Mouse (Mus musculus) thymus, postnatal 0 days (tissue): ENCODE data around the gene Lamtor5. TPM values are rescaled to one million over a fixed set of nuclear protein-coding genes. Genes with fewer than 3 reads are reported as not detected.

Experiments used
- DNase-seq: peaks from one replicate; pipeline ENCODE4 v3.0.0-alpha.2; 2015; ENCODE audit warnings: low spot score
- polyA plus RNA-seq: library from polyadenylated mRNA; unstranded; fragments of >200 nt; fragmentation: Nextera tagmentation; extraction: Ambion mirVana; gene quantifications from 2 replicates; pipeline ENCODE4 v1.2.1, GENCODE M21; 2015

The Lamtor5 gene
- 250 and 260 TPM in 2 replicates for polyA plus RNA-seq

DNA sequence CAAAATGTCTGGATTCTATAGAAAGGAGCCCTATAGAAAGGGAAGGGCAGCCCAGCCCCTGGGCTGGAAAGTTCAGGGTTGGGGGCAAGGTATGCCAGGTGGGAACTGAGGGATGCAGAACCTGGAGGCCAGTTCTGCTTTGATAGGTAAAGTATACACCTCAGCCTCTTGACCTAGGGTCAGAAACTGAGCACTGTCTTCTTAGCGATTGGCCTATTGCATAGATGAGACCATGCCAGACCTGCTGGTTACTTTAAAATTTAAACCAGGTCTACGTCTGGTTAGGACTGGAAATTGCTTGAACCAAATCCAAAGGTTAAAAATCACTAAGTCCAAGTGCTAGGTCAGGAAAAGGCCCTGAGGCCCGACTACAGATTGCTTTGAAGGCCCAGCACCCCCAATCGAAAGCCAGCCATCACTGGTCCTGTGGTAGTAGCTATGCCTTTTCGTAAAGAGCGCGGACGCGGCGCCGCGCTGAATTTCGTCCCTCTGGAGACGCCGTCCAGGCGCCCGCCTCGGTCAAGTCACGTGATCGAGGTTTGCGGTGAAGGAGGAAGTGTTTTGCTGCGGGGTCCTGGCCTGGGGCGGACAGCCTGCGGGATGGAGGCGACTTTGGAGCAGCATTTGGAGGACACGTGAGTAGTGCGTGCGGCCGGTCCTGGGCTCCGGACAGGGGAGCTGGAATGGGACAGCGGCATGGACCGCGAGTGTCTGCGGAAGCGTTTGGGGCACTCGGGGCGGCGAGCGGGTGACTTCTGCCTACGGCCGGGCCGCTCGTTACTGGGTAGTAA lies at the start of gene Lamtor5:
Gene Lamtor5, plus strand, starts transcription at position 380 of the 791 bp plus-strand sequence.
- DNase-seq: peak; percentile 88

DNA sequence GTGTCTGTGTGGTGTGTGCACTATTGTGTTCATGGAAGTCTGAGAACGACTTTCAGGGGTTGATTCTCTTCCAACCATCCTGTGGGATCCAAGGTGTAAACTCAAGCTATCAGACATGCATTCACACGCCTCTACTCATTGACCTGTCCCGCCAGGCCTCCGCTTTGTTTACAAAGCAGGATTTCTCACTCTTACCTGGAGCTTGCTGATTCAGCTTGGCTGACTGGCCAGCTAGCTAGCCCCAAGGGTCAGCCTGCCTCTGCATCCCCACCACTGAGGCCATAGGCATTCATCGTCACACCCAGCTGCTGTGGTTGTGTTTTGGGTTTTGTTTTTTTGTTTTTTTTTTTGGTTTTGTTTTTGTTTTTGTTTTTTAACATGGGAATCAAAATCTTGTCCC lies 49.4 kb upstream of the Lamtor5 start:
- no peak for DNase-seq

DNA sequence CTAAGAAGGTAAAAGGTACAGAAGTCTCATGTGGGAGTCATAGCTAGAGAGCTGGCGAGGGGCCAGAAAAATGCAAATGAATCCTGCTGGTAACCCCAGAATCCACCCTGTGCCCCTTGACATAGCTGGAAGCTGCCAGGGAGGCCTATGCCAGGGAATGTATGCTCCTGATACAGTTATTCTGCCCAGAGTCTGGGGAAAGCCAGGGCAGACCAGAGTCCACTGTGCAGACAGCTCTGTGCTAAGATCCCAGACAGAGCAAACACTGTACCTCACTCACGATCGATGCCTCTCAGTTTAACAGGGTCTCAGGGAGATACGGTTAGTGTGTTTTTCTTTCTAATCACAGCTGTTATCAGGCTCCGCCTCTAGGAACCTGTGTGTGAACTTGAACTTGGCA lies 48.8 kb upstream of the Lamtor5 start:
- no peak for DNase-seq

DNA sequence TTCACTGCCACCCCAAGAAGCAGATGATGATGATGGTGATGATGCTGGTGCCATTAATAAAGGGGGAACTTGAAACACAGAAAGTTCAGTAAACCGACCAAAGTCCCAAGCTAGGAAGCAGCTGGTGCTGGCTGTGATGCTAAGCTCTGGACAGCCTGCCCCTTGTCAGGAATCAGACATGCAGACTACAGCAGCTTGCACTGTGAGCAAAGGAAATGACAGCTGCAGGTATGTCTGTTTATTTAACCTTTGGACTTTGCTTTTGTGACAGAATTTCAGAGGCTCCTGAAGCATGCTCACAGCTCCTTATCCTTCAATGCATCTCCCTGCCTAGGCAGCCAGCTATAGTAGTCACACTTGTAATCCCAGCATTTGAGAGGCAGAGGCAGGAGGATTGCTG lies 48.1 kb upstream of the Lamtor5 start, which contains the start of gene A630076J17Rik:
Gene A630076J17Rik, plus strand, starts transcription at position 88 of the 400 bp plus-strand sequence.
- no peak for DNase-seq

DNA sequence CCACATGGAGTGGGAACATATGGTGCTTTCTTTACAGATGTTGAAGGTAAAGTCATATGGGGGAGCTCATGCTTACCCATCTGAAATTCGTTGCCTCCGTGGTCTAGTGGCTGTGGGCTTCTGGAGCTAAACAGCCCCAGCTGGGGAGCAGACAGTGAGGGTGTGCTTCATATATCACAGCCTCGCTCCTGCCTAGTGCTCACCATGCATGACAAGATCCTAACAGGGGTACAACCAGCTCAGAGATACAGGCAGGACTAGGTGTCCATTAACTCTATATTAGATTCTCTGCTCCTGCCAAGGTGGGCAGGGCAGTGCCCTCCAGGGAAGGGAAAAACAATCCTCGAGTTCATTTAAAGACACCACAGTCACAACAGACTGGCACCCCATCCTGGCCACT lies 47.5 kb upstream of the Lamtor5 start:
- DNase-seq: no peak

GRCm38 (mm10) chr3:107233351-107233813 lies 45.3 kb upstream of the Lamtor5 start:
- peak; percentile 91 for DNase-seq

GRCm38 (mm10) chr3:107233945-107234344 lies 44.7 kb upstream of the Lamtor5 start:
- DNase-seq: no peak

DNA sequence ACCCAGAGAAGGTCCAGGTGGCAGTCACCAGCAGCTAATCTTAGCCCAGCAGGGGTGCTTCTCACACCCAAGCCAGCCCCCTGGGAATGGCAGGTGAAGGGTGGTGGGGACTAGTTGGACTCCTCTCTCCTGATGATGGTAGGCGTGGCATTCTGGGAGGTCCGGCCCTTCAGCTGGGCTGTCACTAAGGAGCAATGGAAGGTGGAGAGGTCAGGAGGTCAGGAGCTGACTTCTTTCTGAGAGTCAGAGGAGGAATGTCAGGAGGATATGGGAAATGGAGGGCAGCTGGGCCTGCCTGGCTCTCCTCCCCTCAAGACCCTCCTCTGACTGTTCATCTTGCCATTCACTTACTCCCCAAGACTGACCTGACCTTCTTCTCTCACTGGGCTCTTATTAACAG lies 40.6 kb upstream of the Lamtor5 start:
- no peak for DNase-seq

DNA sequence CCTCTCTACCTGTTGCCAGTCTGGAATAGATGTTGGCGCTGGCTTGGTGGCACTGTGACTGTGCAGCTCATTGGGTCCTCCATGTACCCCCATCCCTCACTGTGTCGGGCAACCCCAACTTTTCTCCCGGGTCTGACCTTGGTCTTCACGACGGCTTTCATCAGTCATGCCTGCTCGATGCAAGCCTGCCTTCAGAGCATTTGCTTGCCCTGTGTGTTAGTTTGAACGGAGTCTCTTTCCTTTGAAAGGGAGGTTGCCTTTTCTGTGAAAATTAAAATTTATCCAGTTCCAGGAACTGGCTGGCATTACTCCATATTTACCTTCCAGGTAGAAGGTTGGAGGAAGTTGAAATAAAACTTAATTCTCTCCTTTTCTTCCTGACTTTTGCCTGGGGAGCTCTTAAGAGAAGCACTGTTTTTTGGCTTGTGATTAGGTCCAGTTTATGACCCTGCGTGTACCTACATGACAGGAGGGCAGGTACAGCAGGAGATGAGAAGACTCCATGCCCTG lies 40.1 kb upstream of the Lamtor5 start:
- DNase-seq: no peak

DNA sequence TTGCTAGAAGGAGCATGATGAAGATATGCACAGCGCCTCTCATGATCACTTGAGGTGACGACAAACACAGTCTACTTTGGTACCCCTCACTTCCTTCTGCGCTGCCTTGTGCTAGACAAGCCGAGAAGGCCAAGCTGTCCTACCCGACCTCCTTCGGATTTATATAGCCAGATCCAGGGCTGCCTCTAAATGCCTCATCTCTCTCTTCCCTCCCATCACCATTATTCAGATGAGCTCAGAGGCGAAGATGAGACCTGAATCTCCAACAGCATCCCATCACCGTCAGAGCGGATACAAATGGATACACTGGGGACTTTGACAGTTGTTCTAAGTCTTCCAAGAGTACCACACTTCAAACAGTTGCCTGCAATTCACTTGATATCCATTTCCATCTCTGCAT lies 39.1 kb upstream of the Lamtor5 start, which contains the start of gene Prok1:
Gene Prok1, minus strand, starts transcription at position 101 of the 400 bp plus-strand sequence.
- no peak for DNase-seq

DNA sequence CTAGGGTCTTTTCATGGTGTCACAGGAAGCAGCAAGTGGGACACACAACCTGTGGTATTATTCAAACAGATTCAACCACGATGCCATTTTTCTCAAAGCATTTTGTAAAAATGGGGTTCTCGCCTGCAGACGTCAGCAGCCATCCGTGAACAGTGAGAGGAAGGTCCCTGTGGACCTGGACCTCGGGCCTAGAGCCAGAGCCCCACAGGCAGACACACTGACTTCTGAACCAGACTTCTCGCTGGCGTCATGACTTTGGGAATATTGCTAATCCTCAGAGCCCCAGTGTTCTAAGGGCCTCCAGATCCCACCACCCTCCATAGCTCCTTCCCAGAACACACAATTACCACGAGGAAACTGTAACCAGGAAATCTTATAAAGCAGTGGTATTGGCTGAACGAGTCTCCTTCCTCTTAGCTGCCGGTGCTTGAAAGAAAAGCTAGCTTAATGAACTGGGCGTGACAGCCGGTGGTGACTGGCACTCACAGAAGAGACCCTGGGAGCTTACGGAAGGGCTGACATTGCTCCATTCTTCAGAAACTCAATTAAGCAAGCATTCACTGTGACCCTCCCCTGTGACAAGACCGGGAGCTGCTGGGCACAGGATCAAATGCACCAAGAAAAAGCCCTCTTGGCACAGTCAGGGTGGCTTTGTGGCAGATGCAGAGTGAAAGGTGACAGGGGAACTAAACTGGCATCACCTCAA lies 37.1 kb upstream of the Lamtor5 start:
- DNase-seq: no peak

DNA sequence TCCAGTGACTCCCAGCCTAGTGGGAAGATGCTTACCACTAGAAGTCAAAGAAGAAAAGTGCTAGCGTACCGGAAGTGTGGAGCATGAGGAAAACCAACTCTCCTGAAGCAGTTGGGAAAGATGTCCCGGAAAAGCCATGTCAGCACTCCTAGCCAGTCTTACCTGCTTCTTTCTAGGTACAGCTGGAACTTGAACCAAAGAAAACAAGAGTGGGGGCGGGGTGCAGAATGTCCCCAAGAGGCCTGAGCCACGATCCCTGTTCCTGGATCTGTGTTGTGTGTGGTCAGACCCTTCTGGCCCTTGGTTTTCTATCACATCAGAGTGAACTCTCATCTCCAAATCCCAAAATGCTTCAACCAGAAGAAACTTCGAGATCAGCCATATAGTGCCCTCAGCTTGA lies 31.8 kb upstream of the Lamtor5 start:
- DNase-seq: no peak

- DNase-seq: no peak
These were observed 29.6 kb upstream of the Lamtor5 start for GRCm38 (mm10) chr3:107249042-107249441.

DNA sequence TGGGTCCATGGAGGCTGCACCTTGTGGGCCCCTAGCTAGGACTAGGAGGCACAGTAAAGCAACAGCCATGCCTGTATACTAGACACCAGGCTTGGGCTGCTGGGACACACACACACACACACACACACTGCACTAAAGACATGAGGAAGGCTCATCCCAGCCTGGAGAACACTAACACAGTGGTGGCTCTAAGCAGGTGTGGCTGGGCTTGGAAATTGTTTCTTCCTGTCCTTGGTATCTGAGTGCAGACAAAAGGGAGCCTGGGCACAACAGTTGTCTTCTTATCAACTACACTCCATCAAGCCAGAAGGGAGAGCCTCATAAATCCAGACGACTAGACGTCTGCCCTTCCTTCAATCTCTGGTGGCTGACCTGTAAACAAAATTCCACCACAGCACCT lies 28.3 kb upstream of the Lamtor5 start:
- no peak for DNase-seq

DNA sequence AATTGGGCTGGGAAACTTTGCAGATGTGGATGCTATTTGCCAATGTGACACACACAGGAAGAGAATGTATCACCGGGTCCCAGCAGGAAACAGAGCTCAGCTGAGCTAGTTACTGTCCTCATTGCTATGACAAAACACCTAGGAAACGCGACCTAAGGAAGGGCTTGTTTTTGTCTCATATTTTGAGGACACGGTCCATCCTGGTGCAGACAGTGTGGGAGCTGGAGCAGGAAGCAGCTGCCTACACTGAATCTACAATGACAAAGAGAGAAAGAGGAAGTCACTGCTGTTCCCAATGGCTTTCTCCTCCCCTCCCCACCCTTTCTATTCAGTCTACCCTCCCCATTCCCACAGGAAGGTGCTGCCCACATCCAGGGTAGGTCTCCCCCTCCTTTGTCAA lies 26.6 kb upstream of the Lamtor5 start:
- peak; percentile 12 for DNase-seq

DNA sequence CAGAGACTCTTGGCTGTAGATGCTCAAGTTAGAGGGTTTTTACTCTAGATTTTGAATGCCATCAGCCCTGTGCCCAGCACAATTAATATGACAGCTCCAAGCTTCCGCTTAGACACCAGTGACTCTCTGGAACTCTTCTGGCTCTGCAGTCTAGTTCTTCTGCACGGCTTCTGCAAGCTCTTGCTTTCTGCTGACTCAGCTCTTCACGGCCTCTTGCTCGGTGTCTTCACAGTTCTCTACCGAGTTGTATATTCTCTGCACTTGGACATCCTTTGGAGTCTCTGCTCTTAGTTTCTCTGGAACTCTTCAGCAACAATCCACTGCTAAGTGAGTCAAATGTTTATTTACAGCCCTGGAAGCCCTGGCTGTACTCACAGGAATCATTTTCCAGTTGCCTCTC lies 24.7 kb upstream of the Lamtor5 start:
- DNase-seq: no peak

DNA sequence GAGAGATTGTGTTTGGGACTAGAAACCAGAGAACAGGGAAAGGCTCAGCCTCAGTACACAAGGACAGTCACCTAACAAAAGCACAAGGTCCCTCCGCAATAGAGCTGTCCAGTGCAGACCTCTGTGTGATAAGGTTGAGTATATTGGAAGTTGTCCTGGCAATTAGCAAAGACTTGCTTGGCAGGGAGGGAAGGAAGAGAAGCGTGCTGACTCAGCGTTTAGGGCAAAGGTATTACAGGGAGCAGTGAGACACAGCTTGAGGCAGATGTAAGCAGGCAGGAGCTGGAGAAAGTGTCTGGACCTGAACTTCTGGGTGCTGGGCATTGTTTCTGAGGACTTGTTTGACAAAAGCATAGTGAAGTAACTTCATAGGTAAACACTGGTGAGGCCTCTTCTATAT lies 22.7 kb upstream of the Lamtor5 start:
- DNase-seq: no peak

- no peak for DNase-seq
These were observed 21.9 kb upstream of the Lamtor5 start for GRCm38 (mm10) chr3:107256724-107257123.

DNA sequence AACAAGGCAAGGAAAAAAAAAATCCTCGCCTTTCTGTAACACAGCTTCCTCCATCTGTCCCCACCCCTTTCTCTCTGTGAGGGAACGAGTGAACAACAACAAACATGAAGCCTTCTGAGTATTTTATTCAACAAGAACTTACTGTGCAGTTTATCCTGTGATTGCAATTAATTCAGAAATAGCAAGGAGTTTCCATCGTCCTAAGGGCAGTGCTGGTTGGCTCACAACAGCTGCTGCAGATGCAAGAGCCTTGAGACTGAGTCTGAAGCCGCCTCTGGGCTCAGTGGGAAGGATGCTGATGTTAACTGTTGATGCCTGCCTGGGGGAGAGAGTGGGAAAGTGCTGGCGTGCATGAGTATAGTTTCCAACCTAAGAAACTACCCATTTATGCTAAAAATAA lies 20.7 kb upstream of the Lamtor5 start:
- DNase-seq: no peak

DNA sequence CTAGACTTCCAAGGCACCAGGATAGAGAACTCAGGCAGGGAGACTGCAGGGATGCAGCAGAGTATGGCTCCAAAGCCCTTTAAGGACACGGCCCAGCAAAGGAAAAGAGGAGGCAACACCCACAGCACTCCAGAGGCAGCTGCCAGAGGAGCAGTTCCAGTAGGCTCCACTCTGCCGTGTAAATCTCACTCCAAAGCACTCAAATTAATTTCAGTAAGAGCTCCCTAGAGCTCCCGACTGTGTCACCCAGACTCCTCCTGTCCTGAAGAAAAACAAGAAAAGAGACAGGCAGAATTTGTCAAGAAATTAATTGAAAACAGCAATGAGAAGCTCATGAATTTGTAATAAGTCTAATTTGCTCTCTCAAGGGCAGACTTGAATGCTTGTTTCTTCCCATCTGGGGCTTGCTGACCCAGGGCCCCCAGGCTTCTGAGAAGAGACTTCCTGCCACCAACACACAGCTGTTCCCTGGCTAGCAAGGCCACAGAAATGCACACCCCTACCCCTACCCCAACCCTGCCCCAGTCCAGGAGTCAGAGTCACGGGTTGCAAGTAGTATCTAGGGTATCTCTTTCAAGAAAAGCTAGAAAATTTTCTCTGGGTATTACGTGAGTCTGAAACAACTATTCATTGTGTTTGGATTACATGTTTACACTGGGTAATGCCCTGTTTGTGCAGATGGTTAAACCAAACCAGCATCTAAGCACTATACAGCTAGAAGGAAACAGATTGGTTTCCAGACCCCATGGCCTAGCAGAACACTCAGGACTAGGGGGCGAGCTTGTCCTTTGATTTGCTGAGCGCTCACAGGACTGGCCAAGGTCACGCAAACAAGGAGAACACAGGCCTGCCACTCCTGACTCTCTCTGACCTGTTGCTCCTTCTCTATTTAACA lies 17.5 kb upstream of the Lamtor5 start:
- peak; percentile 48 for DNase-seq

GRCm38 (mm10) chr3:107261851-107262165 lies 16.9 kb upstream of the Lamtor5 start:
- DNase-seq: no peak
